Mouse (Mus musculus): ENCODE measurements around the gene Prpf38b.

DNA sequence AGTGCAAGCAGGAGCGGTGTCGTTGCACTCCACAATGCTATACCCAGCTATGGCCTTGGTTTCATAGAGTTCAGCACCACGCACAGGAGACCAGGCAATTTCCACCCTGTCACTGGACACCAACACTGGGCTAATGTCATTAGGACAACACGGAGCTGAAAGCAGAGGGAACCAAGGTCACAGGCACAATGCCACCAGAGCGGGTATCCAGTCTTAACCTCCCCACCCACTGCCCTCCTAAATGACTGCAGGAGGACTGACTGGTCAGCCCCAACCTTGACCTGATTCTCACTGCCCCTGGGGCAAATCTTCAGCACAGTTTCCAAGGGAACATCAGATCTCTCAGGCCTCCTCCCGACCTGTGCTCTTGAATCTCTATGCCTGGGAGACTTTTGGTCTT is 40.9 kb downstream of the Prpf38b start:
- TF ChIP-seq CTCF (IDR thresholded peaks at IDR 0.05; ENCODE audit: extremely low read depth, insufficient read length, insufficient replicate concordance, low read depth, low read length), result no peak
- no peak for TF ChIP-seq POLR2A (IDR thresholded peaks at IDR 0.05; ENCODE audit: low read depth, low read length)
